Mouse (Mus musculus) lung, embryonic 14.5 days (tissue): ENCODE measurements at regions not wholly inside any gene's neighbourhood (a gene's known extent, or its start where the extent isn't known, plus 50 kb on each side); places are given as distances from the start of the nearest gene placed in this dataset.

ENCODE experiments used
- ATAC-seq: fragments of 200-750 bp; cut with Nextera tagmentation; 2 replicates; pipeline ENCODE4 v1.8.0; 2017; ENCODE audit warnings: mild to moderate bottlenecking, moderate TSS enrichment, moderate library complexity; ENCODE audit not compliant: insufficient read depth
- DNase-seq: peaks from one replicate; pipeline ENCODE4 v3.0.0-alpha.2; 2015
- H3K27ac ChIP-seq: fragments of 300-500 bp; sonication (generic); 2 replicates; pipeline ENCODE4 v1.5.1; 2014; ENCODE audit warnings: low read depth, mild to moderate bottlenecking, moderate library complexity
- H3K27me3 ChIP-seq: fragments of 300-500 bp; sonication (generic); 2 replicates; pipeline ENCODE4 v1.6.1; 2014; ENCODE audit warnings: low read length, control low read depth; ENCODE audit not compliant: insufficient read depth
- H3K36me3 ChIP-seq: fragments of 300-500 bp; sonication (generic); 2 replicates; pipeline ENCODE4 v1.6.1; 2014; ENCODE audit warnings: control low read depth; ENCODE audit not compliant: insufficient read depth
- H3K4me1 ChIP-seq: fragments of 300-500 bp; sonication (generic); 2 replicates; pipeline ENCODE4 v1.6.1; 2014; ENCODE audit warnings: antibody characterized with exemption, control low read depth; ENCODE audit not compliant: insufficient read depth
- H3K4me2 ChIP-seq: fragments of 300-500 bp; sonication (generic); 2 replicates; pipeline ENCODE4 v1.6.1; 2014; ENCODE audit warnings: mild to moderate bottlenecking
- H3K4me3 ChIP-seq: fragments of 300-500 bp; sonication (generic); 2 replicates; pipeline ENCODE4 v1.5.1; 2014; ENCODE audit warnings: low read depth, low read length
- H3K9ac ChIP-seq: fragments of 300-500 bp; sonication (generic); 2 replicates; pipeline ENCODE4 v1.6.1; 2014
- H3K9me3 ChIP-seq: fragments of 300-500 bp; sonication (generic); 2 replicates; pipeline ENCODE4 v1.6.1; 2016; ENCODE audit warnings: low read depth, low read length, control low read depth
- CTCF ChIP-seq: IDR thresholded peaks from 2 replicates; pipeline ENCODE4 v1.5.1; 2016; ENCODE audit warnings: antibody characterized with exemption, low read depth
- WGBS: fragments of 180-500 bp; shearing (Covaris S2); extraction: QIAGEN DNeasy Blood & Tissue Kit; methylation state at CpG from one replicate; pipeline ENCODE4 v1.1.7; 2014; 5-methylcytosine and 5-hydroxymethylcytosine counted together

DNA sequence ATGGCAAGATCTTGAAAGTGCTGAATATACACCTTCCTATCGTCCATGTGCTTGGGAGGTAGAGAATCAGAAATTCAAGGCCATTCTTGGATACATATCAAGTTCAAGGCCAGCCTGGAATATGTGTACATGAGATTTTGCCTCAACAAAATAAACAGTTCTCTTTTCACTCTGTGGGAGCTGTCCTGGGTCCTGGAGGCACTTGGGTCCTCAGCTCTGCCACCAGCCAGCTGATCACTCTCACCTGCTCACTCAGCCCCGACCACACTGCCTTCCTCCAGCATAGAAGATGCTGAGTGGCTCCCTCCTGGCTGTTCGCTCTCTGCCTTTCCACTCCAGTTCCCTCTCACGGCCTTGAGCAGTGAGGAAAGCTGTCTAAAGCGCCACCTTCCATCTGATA, 128.2 kb upstream of the Thy1 start:
- ATAC-seq (no peak), DNase-seq (peak; percentile 66)
- no peak overlapping the region for H3K4me2 ChIP-seq
- no peak for TF ChIP-seq CTCF
- no peaks in the 10 kb centered on the region for H3K27me3 ChIP-seq
- no peak overlapping the region for H3K9ac ChIP-seq
- no peak overlapping the region for H3K4me3 ChIP-seq
- 49% methylated on average over 5 of the region's 5 CpGs for whole genome bisulfite sequencing
- no peaks in the 10 kb centered on the region for H3K36me3 ChIP-seq
- no peak overlapping the region for H3K27ac ChIP-seq
- H3K9me3 ChIP-seq: no peaks in the 10 kb centered on the region
- no peaks in the 10 kb centered on the region for H3K4me1 ChIP-seq

DNA sequence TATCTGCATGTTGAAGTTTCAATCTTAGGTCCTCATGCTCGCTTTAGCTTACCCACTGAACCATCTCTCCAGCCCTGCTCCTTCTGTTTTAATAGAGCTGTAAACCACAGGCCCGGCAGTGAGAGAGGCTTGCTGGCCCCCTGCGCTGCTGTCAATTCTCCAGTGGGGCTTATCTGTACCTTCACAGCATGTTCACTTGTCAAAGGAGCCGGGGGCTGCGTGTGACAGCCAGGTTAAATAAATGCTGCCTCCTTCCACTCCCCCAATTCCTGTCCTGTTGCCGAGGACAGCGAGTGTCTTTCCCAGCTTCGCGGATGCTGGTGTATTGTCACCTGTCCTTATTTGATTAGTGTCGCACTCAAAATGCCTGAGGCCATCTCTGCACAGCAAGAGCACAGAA, 125.7 kb upstream of the Thy1 start:
- no peak for ATAC-seq
- H3K27me3 ChIP-seq: peaks cover 5% of the 10 kb centered on the region; the same call in 1 of the 2 replicates
- H3K9ac ChIP-seq: no peak overlapping the region
- no peak for TF ChIP-seq CTCF
- no peaks in the 10 kb centered on the region for H3K4me1 ChIP-seq
- no peak overlapping the region for H3K27ac ChIP-seq
- no peak overlapping the region for H3K4me2 ChIP-seq
- no peaks in the 10 kb centered on the region for H3K9me3 ChIP-seq
- no peaks in the 10 kb centered on the region for H3K36me3 ChIP-seq
- 22% methylated on average over 10 of the region's 10 CpGs for WGBS
- DNase-seq: no peak
- no peak overlapping the region for H3K4me3 ChIP-seq

DNA sequence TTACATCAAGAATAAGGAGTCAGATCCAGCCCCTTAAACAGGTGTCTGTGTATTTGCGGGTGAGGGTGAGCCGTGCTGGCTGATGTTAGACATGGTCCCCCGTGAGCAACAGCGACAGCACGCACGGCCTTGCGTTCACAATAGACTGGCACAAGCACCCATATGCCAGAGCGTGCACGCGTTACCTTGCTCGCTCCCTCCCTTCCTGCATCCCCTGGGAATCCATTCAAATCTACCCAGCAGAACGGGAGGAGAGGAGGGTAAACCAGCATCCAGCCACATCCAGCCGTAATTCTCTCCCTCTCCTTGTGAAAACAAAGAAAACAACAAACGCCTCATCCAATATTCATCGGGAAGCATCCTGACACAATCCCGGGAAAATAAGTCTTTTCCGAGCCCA, 124.2 kb upstream of the Thy1 start:
- no peak overlapping the region for H3K4me3 ChIP-seq
- no peaks in the 10 kb centered on the region for H3K9me3 ChIP-seq
- ATAC-seq (no peak), DNase-seq (no peak)
- no peak overlapping the region for H3K9ac ChIP-seq
- H3K27me3 ChIP-seq: peaks cover 7% of the 10 kb centered on the region; the same call in 1 of the 2 replicates
- no peaks in the 10 kb centered on the region for H3K4me1 ChIP-seq
- no peak overlapping the region for H3K4me2 ChIP-seq
- TF ChIP-seq CTCF: no peak
- H3K36me3 ChIP-seq: no peaks in the 10 kb centered on the region
- WGBS: 82% methylated on average over 17 of the region's 17 CpGs
- no peak overlapping the region for H3K27ac ChIP-seq

DNA sequence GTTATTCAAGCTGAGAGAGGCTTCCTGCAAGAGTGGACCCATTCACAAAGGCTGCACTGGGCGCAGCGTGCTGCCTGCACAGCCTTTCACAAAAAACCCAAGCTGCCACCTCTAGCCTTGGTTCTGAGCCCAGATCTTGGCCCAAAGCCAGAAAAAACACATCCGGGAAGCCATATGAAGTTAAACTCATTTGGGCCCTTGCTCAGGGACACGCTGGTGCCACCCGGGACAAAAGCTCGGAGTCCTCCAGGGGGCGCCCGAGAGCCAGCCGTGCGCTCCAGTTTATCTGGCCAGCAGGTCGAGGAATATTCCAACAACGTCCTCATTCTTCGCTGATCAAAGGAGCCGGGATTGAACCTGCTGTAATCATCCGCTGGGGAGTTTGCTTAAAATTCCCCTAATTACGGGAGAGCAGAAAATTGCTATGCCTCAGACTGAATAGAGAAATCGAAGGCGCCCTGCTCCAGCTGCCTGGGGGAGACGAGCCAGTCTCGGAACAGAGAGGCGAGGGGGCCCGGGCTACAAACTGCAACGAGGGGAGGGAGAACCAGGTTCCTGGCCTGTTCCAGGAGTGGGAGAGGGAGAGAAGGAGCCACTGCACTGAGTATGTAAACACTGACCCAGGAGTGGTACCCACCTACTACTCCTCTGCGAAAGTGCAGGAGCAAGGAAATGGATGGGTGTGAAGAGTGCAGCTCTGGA, 123.0 kb upstream of the Thy1 start:
- peaks cover 7% of the 10 kb centered on the region; the same call in 1 of the 2 replicates for H3K27me3 ChIP-seq
- no peak overlapping the region for H3K4me3 ChIP-seq
- no peak for ATAC-seq
- H3K27ac ChIP-seq: no peak overlapping the region
- no peak overlapping the region for H3K9ac ChIP-seq
- TF ChIP-seq CTCF: peak; percentile 86
- H3K4me1 ChIP-seq: no peaks in the 10 kb centered on the region
- no peaks in the 10 kb centered on the region for H3K36me3 ChIP-seq
- 14% methylated on average over 24 of the region's 24 CpGs for WGBS
- H3K4me2 ChIP-seq: no peak overlapping the region; the same call in 1 of the 2 replicates
- peak; percentile 81 for DNase-seq
- no peaks in the 10 kb centered on the region for H3K9me3 ChIP-seq

GRCm38 (mm10) chr9:43922231-43922630, 121.0 kb upstream of the Thy1 start:
- no peaks in the 10 kb centered on the region for H3K36me3 ChIP-seq
- no peak for TF ChIP-seq CTCF
- H3K27me3 ChIP-seq: peaks cover 7% of the 10 kb centered on the region; the same call in 1 of the 2 replicates
- H3K9me3 ChIP-seq: no peaks in the 10 kb centered on the region
- WGBS: 47% methylated on average over 6 of the region's 6 CpGs
- H3K4me2 ChIP-seq: no peak overlapping the region
- ATAC-seq (no peak), DNase-seq (peak; percentile 18)
- H3K4me1 ChIP-seq: no peaks in the 10 kb centered on the region
- no peak overlapping the region for H3K9ac ChIP-seq
- H3K4me3 ChIP-seq: no peak overlapping the region
- no peak overlapping the region for H3K27ac ChIP-seq

DNA sequence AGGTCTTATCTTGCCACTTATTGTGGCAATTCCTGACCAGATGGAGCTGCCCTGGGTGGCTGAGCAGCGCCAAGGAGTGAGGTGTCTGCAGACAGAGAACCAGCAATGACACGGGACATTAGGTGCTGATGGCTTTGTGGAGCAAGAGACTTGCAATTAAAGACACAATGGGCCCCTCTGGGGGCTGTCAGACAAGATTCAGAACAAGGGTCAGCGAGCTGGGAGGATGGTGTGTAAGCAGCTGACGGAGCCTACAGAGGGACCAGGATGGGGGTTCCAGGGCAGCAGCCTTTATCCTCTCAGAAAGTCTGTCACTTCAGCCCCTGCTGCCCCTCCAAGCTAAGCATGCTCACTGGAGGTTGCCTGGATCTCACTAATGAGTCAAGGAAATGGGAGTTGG, 120.1 kb upstream of the Thy1 start:
- no peak for TF ChIP-seq CTCF
- 39% methylated on average over 4 of the region's 4 CpGs for WGBS
- no peak for DNase-seq

GRCm38 (mm10) chr9:43924795-43925194, 118.4 kb upstream of the Thy1 start:
- Histone ChIP-seq H3K4me1 (no peaks in the 10 kb centered on the region), H3K36me3 (no peaks in the 10 kb centered on the region), H3K4me2 (no peak overlapping the region), H3K27me3 (peaks cover 7% of the 10 kb centered on the region; the same call in 1 of the 2 replicates), H3K9ac (no peak overlapping the region), H3K9me3 (no peaks in the 10 kb centered on the region), H3K27ac (no peak overlapping the region), H3K4me3 (no peak overlapping the region)
- peak; percentile 41 for DNase-seq
- 33% methylated on average over 15 of the region's 15 CpGs for WGBS
- peak; percentile 61 for TF ChIP-seq CTCF
- no peak for ATAC-seq

More for the DNA sequence above, 120.1 kb upstream of the Thy1 start:
- ATAC-seq: no peak
- no peaks in the 10 kb centered on the region for H3K36me3 ChIP-seq
- peaks cover 7% of the 10 kb centered on the region; the same call in 1 of the 2 replicates for H3K27me3 ChIP-seq
- H3K9ac ChIP-seq: no peak overlapping the region
- no peak overlapping the region for H3K4me2 ChIP-seq
- no peaks in the 10 kb centered on the region for H3K9me3 ChIP-seq
- no peak overlapping the region for H3K4me3 ChIP-seq
- no peak overlapping the region for H3K27ac ChIP-seq
- no peaks in the 10 kb centered on the region for H3K4me1 ChIP-seq
